Mouse (Mus musculus): ENCODE measurements around the gene Zfp945.

- TF ChIP-seq MAX (IDR thresholded peaks at IDR 0.05; ENCODE audit: low read depth) = no peak
- no peak for TF ChIP-seq SRF (IDR thresholded peaks at IDR 0.05; ENCODE audit: control insufficient read depth, insufficient read length, low read depth)
- TF ChIP-seq POLR2AphosphoS2 (IDR thresholded peaks at IDR 0.05; ENCODE audit: insufficient read length, low read depth) = no peak
- no peak for TF ChIP-seq POLR2A (IDR thresholded peaks at IDR 0.05; ENCODE audit: insufficient read length, low read depth)
Measured at GRCm38 (mm10) chr17:22818199-22818595, 48.7 kb downstream of the Zfp945 start.
